Mouse (Mus musculus): ENCODE results near the gene Mdc1.

The Mdc1 gene

GRCm38 (mm10) chr17:35848112-35848511, 6.8 kb downstream of the Mdc1 start:
- no peak for DNase-seq (ENCODE audit: low spot score in 2 of 2)

DNA sequence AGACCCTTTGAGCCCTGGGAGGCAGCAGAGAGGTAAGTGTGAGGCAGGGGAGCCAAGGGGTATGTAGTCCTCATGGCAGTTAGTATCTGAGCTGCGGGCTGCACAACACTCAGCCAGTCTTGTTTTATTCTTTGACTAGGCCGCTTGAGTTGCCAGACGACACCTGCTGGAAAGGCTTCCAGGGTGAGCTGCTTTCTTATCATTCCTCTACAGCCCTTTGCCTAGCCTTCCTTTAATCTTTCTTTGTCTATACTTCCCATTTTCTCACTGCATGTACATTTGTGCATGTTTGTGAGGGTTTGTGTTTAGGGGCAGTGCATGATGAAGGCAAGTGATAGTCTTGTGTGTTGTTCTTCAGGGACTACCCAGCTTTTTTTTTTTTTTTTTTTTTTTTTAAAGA, 9.7 kb downstream of the Mdc1 start:
- DNase-seq (ENCODE audit: low spot score in 2 of 2): no peak

DNA sequence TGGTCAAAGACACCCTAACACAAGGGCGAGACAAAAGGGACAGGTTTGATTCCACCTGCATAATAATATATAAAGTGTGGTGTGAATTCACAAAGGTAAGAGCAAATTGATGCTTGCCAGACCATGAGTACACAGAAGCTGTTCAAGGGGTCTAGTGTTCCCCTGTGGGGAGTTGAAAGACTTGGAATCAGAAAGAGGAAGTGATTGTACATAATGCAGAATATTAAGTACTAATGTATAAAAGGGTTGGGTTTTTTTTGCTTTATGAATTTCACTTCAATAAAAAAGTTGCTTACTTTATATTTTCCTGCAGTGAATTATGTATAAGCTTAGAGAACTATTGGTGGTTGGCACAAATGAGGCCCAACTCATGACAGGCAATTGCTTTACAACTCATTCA, 18.1 kb downstream of the Mdc1 start:
- no peak for DNase-seq (ENCODE audit: low spot score in 2 of 2)

DNA sequence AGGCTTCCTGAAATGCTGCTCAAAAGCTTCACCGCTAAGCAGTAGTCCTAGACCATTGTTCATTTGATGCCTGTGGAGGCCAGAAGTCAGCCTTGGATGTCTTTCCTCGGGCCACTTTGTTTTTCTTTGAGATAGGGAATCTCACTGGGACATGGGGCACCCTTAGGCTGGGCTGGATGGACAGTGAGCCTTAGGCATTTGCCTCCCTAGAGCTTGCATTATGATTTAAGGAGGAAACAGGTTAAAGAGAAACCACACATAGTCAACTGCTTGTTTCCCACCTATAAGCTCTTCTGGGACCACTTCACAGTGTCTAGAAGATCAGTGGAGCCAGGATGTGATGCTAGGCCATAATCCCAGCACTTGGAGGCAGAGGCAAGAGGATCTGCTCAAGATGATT, 18.5 kb downstream of the Mdc1 start:
- DNase-seq (ENCODE audit: low spot score in 2 of 2): no peak

- DNase-seq (ENCODE audit: low spot score in 2 of 2): no peak
Observed at GRCm38 (mm10) chr17:35860831-35861197, 19.5 kb downstream of the Mdc1 start.

GRCm38 (mm10) chr17:35861198-35861857, 20.0 kb downstream of the Mdc1 start, which contains the start of gene Nrm:
Gene Nrm, plus strand, starts transcription at chr17:35861318.
- peak; percentile 89 to 92 for DNase-seq (ENCODE audit: low spot score in 2 of 2)

- no peak for DNase-seq (ENCODE audit: low spot score in 2 of 2)
Observed at GRCm38 (mm10) chr17:35864832-35865353, 23.6 kb downstream of the Mdc1 start.

DNA sequence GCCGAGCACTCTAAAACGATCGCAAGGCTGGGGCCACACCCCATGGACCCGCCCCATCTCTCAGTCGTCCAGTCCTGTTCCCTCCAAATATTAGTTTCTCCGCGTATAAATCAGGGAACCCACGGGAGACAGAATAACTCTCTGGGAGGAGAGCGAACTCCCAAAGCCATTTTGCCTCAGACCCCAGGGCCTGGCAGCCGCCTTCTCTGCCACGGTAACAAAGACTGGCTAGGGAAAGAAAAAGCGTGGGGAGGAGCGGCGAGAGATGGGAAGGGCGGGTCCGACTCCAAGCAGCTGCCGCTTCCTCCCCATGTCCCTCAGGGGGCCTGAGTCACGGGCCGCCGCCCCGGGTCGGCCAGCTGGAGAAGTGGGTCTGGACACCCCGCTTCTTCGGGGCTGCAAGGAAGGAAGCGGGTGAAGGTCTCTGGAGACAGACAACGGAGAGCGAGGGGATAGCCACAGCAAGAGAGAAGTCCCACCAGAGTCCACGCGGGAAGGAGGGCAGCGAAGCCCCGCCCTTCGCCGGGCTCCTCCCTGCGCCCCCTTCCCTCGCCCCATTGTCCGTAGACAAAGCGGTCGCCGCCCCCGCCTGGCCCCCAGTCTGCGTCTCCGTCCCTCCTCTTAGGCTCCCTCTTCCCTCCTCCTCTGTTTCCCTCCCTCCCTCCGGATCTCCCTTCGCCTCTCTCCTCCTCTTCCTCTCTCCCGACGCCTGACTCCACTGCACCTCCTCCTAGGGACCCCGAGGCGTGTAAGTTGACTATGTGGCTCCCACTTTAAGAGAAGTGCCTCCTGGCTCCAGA, 24.4 kb downstream of the Mdc1 start, which contains the start of gene Ppp1r18:
Ppp1r18 (plus strand) TSS at position 113 of the 800 bp plus-strand sequence.
- peak; percentile 49 to 67 for DNase-seq (ENCODE audit: low spot score in 2 of 2)

- DNase-seq (ENCODE audit: low spot score in 2 of 2): peak; percentile 42 to 68
Observed at GRCm38 (mm10) chr17:35866281-35866831, 25.0 kb downstream of the Mdc1 start.

DNA sequence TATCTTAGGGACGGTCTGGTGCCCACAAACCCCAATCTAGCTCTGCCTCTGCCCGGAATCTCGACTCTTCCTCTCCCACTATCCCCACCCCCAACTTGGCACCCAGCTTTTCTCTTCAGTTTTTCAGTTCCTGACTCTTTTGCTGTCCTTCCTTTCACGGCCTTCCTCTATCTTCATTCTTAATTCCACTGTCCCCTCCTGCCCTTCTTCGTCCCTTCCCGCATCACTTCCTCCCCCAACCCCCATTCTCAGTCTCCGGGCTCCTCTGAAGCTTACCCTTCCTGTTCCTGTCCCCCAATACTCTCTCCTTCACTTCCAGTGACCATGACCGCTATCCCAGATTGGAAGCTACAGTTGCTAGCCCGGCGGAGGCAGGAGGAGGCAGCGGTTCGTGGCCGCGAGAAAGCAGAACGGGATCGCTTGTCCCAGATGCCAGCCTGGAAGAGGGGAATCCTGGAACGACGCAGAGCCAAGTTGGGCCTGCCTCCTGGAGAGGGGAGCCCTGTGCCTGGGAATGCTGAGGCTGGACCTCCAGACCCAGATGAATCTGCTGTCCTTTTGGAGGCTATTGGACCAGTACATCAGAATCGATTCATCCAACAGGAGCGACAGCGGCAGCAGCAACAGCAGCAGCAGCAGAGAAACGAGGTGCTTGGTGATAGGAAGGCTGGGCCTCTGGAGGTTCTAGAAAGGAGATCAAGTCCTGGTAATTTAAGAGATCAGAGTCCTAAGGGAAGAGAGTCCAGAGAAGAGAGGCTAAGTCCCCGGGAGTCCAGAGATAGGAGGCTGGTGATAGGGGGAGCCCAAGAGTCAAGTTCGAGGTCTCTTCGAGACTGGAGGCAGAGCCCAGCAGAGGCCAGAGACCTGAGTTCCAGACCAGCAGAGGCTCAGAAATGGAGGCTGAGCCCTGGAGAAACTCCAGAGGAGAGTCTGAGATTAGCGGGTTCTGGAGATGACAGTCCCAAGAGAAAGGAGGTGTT, 25.9 kb downstream of the Mdc1 start:
- DNase-seq (ENCODE audit: low spot score in 2 of 2): peak; percentile 20 to 39

DNA sequence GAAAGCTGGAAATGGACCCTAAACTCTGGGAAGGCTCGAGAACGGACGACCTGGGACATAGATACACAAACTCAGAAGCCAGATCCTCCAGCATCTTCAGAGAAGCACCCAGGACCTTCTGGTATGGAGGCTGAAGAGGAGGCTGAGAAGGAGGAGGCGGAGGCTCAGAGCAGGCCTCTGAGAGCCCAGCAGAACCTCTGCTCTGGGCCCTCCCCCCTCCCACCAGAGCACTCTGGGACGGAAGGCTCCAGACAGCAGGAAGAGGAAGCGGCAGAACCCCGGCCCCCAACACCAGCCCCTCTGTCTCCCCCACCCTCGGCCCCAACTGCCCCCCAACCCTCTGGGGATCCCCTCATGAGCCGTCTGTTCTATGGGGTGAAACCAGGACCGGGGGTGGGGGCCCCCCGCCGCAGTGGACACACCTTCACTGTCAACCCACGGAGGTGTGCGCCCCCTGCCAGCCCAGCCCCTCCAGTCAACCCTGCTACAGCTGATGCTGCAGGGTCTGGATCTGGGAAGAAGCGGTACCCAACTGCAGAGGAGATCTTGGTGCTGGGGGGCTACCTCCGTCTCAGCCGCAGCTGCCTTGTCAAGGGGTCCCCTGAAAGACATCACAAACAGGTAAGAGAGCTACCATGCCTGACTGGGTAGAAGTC, 27.0 kb downstream of the Mdc1 start:
- no peak for DNase-seq (ENCODE audit: low spot score in 2 of 2)

DNA sequence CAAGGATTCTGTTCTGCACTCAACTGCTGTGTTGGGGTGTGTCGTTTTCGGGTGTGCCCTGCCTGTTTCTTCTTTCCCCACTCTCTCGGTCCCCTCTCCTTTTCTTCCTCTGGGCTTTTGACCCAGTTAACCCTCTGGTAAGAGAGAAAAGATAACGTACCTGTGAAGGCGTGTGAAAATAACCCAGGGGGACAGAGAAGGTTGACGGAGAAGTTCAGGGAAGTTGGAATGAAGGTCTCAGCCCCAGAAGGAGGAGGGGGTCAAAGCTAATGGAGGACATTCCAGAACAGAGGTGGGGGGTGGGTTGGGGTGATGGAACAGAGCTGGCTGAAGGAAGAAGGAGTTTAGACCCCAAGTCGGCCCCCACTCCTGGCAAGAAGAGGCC, 27.6 kb downstream of the Mdc1 start:
- DNase-seq (ENCODE audit: low spot score in 2 of 2): no peak

DNA sequence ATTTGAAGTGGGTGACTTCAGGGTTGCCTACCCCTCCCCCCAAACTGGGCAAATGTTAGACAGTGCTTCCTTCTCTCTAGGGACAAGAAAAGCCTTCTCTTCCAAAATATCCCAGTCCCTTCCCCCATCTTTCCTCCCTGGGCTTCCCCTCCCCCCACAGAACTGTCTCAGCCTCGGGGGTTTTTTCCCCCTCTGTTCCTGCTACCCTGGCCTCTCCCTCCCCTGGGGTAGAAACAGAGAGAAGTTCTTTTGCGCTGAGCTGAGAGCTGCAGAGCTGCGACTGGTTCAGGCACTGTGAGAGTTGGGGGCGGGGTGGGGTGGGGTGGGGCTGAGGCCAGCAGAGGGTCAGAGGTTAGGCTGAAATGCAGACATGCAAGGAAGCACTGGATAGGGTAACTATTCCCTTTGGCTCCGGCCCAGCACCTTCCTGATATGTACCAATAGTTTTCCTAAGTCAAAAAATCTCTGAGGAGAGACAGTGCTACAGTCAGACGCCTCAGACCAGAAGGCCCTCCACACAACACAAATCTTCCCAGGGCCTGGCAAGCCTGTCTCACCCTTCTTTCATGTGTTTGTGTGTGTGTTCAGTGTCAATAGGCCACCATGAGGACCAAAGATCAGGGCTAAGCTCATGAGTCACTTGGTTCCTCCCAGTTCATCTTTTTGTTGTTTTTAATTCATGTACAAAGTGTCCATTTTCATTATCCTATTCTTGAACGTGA, 28.2 kb downstream of the Mdc1 start:
- peak; percentile 23 to 50 for DNase-seq (ENCODE audit: low spot score in 2 of 2)

GRCm38 (mm10) chr17:35870151-35870883, 29.0 kb downstream of the Mdc1 start:
- DNase-seq (ENCODE audit: low spot score in 2 of 2): peak; percentile 23 to 54

- DNase-seq (ENCODE audit: low spot score in 2 of 2): no peak
Observed at GRCm38 (mm10) chr17:35870884-35871696, 29.8 kb downstream of the Mdc1 start.

GRCm38 (mm10) chr17:35873774-35874519, 32.6 kb downstream of the Mdc1 start:
- DNase-seq (ENCODE audit: low spot score in 2 of 2): peak; percentile 84 to 89

DNA sequence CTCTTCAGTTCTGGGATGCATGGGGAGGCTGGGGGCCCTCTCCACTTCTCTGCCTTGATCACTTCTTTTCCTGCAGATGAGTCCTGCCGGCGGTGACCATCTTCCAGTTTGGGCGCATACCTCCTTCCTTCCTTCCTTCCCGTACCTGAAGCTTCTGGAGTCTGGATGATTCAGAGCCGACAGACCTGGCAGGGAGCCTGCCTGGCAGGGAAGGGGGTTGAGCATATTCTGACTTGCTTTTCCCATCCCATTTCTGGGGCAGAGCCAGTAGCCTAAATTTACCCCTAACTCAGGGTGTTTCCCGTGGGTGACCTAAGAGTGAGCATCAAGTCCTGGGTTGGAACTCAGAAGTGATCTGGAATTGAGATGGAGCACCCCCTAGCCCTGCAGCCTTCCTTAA, 33.4 kb downstream of the Mdc1 start:
- no peak for DNase-seq (ENCODE audit: low spot score in 2 of 2)
